Mouse (Mus musculus) regulatory T cell (primary cell): ENCODE measurements at regions not wholly inside any gene's neighbourhood (a gene's known extent, or its start where the extent isn't known, plus 50 kb on each side); places are given as distances from the start of the nearest gene placed in this dataset.

ENCODE experiments used
- in situ Hi-C: fragments of 300-600 bp; cut with MboI, MseI; formaldehyde crosslinking; loops from one replicate; pipeline ENCODE4 v1.15.1; 2025; ENCODE audit warnings: high pct_unique_total_duplicates

DNA sequence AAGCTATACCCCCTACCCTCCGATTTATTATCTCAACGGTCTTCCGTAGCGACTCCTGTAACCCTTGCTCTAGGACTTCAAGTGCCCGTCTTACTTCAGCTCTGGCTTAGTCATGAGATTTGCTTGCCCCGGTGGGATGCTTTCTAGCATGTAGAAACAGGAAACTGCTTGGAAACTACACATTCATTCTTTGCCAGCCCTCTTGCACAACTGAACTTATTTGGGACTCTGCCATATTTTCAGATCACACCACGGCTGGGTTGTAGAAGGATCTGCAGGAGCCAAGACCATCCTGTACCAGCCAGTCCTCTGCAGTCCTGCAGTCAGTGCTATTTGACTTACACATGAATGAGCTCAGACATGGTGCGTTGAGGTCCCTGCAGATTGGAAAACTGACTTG lies 110.9 kb upstream of the Habp2 start:
- in situ Hi-C loops: no loop called here

GRCm38 (mm10) chr19:56177231-56177745 lies 109.6 kb upstream of the Habp2 start:
- in situ Hi-C loops: no loop called here

- in situ Hi-C loops: loop anchor here (5.0 kb wide), 1 partner anchor 612 kb away; no protein-coding TSS in a partner anchor
Measured at GRCm38 (mm10) chr19:56185756-56186155, 101.2 kb upstream of the Habp2 start.

DNA sequence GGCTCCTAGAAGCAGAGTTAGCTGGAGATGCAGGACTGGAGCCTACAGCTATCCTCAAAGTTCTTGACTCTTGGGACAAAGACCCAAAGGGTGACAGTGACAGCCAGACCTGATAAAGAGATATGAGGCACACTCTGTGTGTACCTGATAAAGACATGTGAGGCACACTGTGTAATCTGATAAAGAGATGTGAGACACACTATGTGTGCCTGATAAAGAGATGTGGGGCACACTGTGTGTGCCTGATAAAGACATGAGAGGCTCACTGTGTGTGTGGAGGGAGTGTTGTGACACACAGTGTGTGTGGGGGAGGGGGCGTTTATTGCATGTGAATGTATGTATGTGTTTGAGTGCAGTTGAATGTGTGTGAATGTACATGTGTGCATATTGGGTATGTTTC lies 97.8 kb upstream of the Habp2 start:
- in situ Hi-C loops: loop anchor here (5.0 kb wide), 1 partner anchor 608 kb away; no protein-coding TSS in a partner anchor

GRCm38 (mm10) chr19:56190222-56190621 lies 96.7 kb upstream of the Habp2 start:
- in situ Hi-C loops: no loop called here

DNA sequence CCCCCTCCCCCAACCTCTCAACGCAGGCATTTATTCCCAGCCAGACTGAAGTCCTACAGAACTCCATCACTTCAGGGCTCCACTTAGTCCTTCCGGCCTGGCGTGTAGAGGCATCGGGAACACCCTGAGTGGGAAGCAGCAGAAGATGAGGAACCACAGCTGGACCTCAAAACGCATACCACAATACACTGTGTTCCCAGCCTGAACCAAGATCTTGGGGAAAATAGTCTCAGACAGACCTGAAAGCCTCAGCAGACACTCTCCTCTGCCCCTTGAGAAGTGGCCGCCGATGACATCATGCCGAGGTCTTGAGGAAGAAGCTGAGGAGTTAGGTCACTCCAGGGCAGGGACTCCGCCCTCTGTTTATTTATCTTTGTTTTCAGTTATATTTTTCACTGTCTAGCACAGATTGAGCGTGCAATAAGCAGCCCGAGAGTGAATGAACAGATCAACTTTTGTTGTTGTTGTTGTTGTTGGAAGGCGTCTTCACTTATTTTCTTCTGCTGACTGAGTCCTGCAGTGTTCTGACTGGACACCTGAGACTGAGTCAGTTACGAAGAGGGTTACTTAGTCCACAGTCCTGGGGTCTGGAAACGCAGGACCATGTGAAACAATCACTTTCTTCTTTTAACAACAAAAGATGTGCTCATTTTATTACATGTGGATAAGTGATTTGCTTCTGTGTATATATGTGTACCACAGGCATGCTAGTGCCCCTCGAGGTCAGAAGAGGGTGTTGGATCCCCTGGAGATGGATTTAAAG lies 88.3 kb upstream of the Habp2 start:
- in situ Hi-C loops: no loop called here

DNA sequence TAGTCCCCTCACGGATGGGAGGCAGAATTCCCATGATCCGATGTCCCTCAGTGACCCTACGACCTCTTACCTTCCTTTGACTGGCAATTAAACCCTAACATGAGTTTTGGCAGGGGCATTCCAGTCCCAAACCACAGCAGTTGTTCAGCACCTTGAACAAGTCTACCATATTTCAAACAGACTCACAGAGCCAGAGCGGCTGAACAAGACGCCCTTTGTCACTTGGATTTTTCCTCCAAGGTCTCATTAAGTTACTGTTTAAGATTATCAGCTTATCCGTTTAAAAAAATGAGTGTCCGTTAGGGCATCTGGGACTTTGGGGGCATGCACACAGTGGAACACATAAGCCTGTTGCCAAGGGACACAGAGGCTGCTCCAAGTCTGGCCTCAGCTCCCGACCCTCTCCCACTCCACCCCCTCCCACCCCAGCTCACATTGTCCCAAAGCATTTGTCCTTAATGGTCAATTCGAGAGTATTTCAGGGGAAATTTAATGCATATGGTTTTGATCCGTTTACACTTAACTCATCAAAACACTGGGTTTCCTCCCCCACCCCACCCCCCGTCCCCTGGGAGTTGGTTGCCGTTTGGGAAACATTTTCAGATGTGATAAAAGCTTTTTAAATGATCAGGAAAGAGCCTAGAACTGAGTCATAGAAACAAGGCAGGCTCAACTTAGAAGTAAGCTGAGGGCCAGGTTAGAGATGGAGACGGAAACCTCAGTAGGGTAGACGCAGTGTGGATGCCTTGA lies 87.4 kb upstream of the Habp2 start:
- in situ Hi-C loops: no loop called here

DNA sequence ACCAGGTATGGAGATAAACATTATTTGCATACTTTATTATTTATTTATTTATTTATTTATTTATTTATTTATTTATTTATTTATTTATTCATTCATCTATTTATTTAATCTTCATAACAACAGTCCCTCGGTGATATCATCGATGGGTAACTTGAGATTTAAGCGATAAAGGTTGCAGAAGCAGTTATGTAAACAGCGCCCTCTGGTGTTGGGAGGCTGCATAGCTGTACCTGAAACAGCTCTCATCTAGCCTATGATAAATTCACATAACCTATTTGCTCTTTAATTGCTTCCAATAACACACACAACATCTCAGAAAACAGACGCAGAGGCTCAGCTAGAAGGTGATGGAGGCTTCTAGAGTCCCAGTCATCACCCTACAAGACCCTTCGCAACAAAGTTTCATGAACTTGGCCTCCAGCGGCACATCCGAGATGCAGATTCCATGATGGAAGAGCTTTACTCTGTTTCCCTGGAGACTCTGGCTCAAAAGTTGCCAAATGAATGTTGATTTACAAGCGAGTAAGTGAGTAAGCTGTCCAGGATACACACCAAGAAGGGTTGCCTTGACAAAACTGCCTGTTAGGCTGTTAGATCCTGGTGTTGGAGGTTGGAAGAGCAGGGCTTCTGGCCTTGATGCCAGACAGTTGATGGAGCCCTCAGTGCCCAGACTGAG lies 85.8 kb upstream of the Habp2 start:
- in situ Hi-C loops: no loop called here

DNA sequence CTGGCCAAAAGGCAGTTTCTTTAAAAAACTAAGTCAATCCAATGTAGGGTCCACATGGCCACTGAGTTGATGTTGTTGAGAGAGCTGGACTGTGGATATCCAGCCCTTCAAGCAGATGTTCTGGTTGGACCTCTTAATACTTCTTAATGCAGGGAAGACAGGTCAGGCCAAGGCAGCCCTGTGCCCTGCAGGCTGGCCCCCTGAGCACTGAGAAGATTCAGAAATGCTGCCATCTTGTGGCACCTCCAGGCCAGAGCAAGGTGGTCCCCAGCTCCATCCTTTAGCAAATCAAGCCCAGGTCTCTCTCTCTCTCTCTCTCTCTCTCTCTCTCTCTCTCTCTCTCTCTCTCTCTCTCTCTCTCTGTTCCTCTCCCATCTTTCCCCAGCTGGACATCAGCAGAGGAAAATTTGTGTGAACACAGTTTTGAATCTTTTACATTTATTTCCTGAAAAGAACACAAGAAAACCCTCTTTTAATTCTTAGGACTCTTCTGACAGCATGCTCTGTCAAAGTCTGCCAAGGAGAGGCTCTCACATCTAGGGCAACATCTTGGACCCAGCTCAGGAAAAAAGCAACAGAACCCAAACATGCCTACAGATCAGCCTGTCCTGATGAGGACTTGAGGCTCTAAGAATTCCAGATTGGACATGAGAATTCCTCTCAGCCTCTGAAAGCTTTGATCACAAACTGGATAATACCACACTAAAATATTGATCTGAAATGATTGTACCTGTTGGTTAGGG lies 85.0 kb upstream of the Habp2 start:
- in situ Hi-C loops: no loop called here

- in situ Hi-C loops: no loop called here
Measured at GRCm38 (mm10) chr19:56202481-56203130, 84.3 kb upstream of the Habp2 start.

- in situ Hi-C loops: no loop called here
Measured at GRCm38 (mm10) chr19:56218536-56218935, 68.4 kb upstream of the Habp2 start.

- in situ Hi-C loops: loop anchor here (5.0 kb wide), 1 partner anchor 51 kb away; no protein-coding TSS in a partner anchor
Measured at GRCm38 (mm10) chr19:56220724-56221407, 66.1 kb upstream of the Habp2 start.

DNA sequence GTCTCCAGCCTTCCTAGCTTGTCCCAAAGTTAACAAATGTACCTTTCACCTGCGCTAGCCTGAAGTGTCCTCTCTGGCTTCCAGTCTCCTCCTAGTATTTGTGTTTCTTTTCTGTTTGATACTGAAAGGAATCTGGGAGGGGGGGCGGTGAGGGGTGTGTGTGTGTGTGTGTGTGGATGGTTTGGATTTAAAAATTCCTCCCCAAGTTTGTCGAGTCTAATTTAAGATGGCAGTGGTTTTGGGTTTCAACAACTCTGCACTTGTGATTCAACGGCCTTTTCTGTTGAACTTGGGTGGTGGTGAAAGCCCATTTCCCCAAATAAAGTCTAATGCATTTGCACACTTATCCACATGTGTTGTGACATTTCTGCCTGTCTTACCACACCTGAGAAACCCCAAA lies 64.4 kb upstream of the Habp2 start:
- in situ Hi-C loops: loop anchor here (5.0 kb wide), 1 partner anchor 50 kb away; no protein-coding TSS in a partner anchor

DNA sequence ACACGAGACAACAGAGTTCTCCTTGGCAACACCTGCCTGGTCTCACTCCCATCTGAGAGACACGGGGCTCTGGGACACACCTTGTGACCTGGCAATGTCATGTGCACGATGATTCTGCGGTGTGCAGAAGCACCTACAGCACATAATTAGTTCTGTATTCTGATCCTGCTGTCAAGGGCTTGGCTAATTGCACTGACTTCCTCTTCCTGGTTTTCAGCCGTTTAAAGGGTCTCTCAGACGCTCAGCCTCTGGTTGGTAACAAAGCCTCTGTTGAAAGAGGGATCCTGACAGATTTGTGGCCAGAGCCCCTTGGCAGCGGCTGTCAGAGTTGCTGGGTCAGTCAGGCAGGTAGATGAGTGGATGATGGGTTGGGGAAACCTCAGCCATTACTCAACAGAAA lies 61.9 kb upstream of the Habp2 start:
- in situ Hi-C loops: no loop called here

DNA sequence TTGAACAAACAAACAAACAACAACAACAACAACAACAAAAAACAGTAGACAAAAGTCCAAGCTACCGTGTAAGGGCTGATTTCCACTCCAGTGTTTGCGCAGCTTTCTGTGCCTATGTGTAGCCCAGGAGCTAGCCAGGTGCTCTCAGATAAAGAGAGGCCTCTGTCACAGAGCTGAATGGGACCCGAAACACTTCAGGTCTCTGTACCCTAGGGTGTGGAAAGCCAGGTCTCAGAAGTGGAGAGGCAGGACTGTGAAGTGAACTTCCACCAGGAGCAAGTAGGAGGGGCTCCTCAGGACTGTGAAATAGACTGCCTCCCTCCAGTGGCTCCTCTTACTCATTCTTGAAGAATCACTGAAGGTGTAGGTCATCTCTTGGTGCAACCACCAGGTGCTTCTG lies 61.4 kb upstream of the Habp2 start:
- in situ Hi-C loops: no loop called here

DNA sequence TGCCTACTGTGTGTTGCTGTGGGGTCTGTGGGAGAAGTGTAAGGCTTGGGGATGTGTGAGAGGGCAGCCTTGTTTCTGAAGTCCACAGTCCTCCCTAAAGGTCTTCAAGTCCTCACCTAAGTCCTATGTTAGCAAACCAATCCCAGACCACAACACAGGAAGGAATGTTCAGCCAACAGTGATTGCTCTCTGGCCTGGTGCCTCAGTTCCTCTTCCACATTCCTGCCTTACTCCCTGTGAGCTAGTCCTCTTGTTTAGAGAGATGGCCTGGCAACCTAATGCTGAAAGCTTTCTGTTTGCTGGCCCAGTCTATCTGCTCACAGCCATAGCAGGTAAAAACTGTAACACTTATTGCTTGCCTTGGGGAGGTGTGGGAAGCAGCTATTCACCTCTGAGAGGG lies 58.4 kb upstream of the Habp2 start:
- in situ Hi-C loops: no loop called here

DNA sequence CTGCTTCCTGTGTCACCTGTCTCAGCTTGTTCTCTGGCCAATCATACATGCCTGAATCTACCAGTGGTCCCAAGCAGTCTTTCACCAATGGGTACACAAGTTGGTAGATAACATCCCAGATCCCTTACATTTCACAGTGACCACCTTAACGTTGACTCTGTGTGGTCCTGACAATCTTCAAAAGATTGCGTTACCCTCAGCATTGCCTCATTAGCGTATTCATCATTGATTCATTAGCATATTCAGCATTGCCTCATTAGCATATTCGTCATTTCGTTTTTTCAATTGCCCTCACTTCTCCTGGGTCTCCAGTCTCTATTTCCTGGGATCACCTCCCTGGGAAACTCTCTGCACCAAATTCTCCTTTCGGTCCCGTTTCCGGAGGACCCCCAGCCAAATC lies 55.5 kb upstream of the Habp2 start:
- in situ Hi-C loops: no loop called here

GRCm38 (mm10) chr19:56231849-56232248 lies 55.1 kb upstream of the Habp2 start:
- in situ Hi-C loops: no loop called here

GRCm38 (mm10) chr19:56232269-56232668 lies 54.7 kb upstream of the Habp2 start:
- in situ Hi-C loops: no loop called here

DNA sequence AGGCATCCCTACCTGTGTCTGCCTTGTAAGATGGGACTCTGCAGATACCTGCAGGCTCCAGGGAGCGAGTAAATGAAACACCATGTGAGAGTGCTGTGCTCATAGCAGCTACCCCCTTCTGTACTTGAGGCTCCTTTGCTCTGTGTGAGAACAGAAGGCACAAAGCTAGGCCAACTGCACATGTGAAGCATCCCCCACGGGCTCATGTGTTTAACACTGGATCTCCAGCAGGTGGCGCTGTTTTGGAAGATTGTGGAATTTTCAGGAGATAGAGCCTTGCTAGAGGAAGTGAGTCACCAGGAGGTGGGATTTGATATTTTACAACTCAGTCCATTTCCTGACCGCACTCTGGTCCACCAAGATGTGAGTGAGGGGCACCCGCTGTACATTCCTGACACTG lies 54.0 kb upstream of the Habp2 start:
- in situ Hi-C loops: no loop called here
